Mouse (Mus musculus) erythroblast, embryonic 14.5 days (primary cell): ENCODE measurements around the gene Slc9b2. TPM values are rescaled to one million over a fixed set of nuclear protein-coding genes. Genes with fewer than 3 reads are reported as not detected.

Source experiments
- H3K27me3 ChIP-seq: 2 replicates; pipeline ENCODE4 v1.6.1; 2012; ENCODE audit warnings: inconsistent platforms; ENCODE audit not compliant: control insufficient read depth
- H3K36me3 ChIP-seq: 2 replicates; pipeline ENCODE4 v1.6.1; 2012; ENCODE audit warnings: mild to moderate bottlenecking, inconsistent platforms; ENCODE audit not compliant: control insufficient read depth
- H3K4me1 ChIP-seq: 2 replicates; pipeline ENCODE4 v1.6.1; 2012; ENCODE audit warnings: inconsistent platforms; ENCODE audit not compliant: control insufficient read depth
- H3K4me3 ChIP-seq: replicated peaks from 2 replicates; pipeline ENCODE3; 2012; ENCODE audit warnings: moderate library complexity, mild to moderate bottlenecking, inconsistent platforms
- H3K9me3 ChIP-seq: 2 replicates; pipeline ENCODE4 v1.6.1; 2012; ENCODE audit warnings: low read length, inconsistent platforms, mixed read lengths; ENCODE audit not compliant: control insufficient read depth
- GATA1 ChIP-seq: IDR thresholded peaks from 2 replicates; pipeline ENCODE4 v1.6.1; 2012; ENCODE audit warnings: low read length, inconsistent platforms, mixed read lengths
- TAL1 ChIP-seq: IDR thresholded peaks from 3 replicates; pipeline ENCODE4 v1.6.1; 2012; ENCODE audit warnings: low read length, inconsistent platforms, mixed read lengths
- polyA plus RNA-seq: library from polyadenylated mRNA; stranded (reverse); fragments of >175 nt; gene quantifications from 2 replicates; pipeline ENCODE4 v1.2.3, GENCODE M21; 2012

Slc9b2 gene
- polyA plus RNA-seq, 1 experiment, result not detected

DNA sequence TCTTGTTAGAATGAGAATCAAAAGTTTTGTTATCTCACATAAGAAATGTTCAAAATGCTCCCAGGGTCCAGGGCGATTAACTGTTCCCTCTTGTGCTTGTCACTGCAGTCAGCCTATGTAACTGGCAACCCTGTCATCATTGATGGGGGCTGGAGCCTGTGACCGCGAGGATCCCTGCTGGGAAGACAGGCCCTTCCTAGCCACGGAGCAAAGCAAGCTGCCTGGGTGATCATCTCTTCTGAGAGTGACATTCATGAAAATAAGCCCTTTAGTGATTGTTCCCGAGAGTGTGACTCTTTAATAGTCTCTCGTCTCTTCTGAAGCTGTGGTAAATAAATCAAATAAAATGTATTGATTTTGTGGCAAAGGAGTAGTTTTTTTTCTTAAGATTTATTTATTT lies 3.4 kb upstream of the Slc9b2 start:
- H3K4me3 ChIP-seq, result no peak overlapping the region
- no peak for TF ChIP-seq TAL1
- no peak for TF ChIP-seq GATA1
- H3K27me3 ChIP-seq, result peaks cover 19% of the 10 kb centered on the region

DNA sequence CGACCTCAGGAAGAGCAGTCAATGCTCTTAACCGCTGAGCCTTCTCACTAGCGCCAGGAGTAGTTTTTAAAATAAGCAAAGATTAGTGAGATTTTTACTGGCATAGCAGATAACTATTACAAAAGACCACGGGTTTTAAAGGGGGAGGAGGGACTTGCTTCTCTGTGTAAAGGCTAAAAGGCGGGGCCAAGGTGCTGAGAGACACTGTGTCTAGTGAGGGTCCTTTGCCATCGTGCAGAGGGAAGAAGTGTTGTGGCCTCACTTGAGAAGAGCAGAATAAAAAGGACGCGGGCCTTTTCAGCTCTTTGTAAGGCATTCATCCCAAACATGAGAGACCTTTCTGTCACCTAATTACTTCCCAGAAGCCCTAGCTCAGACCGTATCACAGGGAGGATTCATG lies 2.9 kb upstream of the Slc9b2 start:
- no peaks in the 10 kb centered on the region for H3K9me3 ChIP-seq
- peaks cover 19% of the 10 kb centered on the region for H3K27me3 ChIP-seq
- H3K4me1 ChIP-seq, result peaks cover 5% of the 10 kb centered on the region
- no peak for TF ChIP-seq TAL1
- no peak for TF ChIP-seq GATA1
- no peak overlapping the region for H3K4me3 ChIP-seq
- H3K36me3 ChIP-seq, result no peaks in the 10 kb centered on the region

More for the DNA sequence above, 3.4 kb upstream of the Slc9b2 start:
- Histone ChIP-seq H3K36me3 (no peaks in the 10 kb centered on the region), H3K4me1 (peaks cover 5% of the 10 kb centered on the region), H3K9me3 (no peaks in the 10 kb centered on the region)

DNA sequence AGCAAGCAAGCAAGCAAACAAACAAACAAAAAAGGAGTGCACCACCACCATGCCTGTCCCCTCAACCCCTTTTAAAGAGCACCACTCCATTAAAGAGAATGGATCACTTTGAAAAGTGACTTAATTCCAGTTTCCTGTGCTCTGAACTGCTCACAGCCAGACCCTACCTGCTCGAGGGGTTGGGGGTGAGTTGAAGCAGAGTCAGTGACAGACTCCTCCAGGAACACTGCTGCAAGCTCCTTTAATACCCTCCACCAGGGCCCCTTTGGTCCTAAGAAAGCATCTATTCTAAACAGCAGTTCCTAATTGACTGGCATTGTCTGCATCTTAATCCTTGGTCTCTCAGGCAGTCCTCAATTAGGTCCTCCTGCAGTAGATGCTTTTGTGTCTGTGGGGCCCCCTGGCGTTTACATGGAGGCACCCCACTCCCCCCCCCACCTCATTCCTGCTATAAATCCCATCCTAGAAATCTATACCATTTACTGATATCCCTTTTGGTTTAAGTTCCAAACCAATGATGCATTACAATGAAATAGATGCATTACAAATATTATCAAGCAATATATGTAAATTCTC lies 5.5 kb downstream of the Slc9b2 start:
- no peaks in the 10 kb centered on the region for H3K4me1 ChIP-seq
- H3K4me3 ChIP-seq, result no peak overlapping the region
- TF ChIP-seq GATA1 (no peak), TAL1 (no peak)
- no peaks in the 10 kb centered on the region for H3K36me3 ChIP-seq
- no peaks in the 10 kb centered on the region for H3K9me3 ChIP-seq
- H3K27me3 ChIP-seq, result peaks cover 5% of the 10 kb centered on the region

DNA sequence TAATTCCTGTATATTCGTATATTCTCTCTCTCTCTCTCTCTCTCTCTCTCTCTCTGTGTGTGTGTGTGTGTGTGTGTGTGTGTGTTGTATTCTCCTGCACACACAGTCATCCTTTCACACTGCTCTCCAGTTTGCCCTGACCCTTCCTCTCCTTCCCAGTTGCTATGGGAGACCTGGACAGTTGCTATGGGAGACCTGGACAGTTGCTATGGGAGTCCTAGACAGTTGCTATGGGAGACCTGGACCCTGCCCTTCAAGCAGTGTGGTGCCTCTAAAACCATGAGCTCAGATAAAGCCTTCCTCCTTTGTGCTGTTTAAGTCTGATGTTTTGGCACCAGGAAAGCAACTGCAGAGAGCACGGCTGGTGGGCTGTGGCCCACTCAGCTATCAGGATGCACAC lies 6.2 kb downstream of the Slc9b2 start:
- H3K36me3 ChIP-seq, result no peaks in the 10 kb centered on the region
- H3K4me1 ChIP-seq, result no peaks in the 10 kb centered on the region
- H3K27me3 ChIP-seq, result no peaks in the 10 kb centered on the region
- TF ChIP-seq GATA1 (no peak), TAL1 (no peak)
- no peak overlapping the region for H3K4me3 ChIP-seq
- no peaks in the 10 kb centered on the region for H3K9me3 ChIP-seq

- Histone ChIP-seq H3K4me3 (no peak overlapping the region), H3K4me1 (no peaks in the 10 kb centered on the region), H3K9me3 (no peaks in the 10 kb centered on the region), H3K27me3 (no peaks in the 10 kb centered on the region), H3K36me3 (no peaks in the 10 kb centered on the region)
- TF ChIP-seq GATA1, result no peak
- TF ChIP-seq TAL1, result no peak
Observed at GRCm38 (mm10) chr3:135314811-135315210, 7.3 kb downstream of the Slc9b2 start.

GRCm38 (mm10) chr3:135315720-135316425 lies 8.4 kb downstream of the Slc9b2 start:
- Histone ChIP-seq H3K9me3 (no peaks in the 10 kb centered on the region), H3K27me3 (no peaks in the 10 kb centered on the region), H3K4me1 (no peaks in the 10 kb centered on the region), H3K4me3 (no peak overlapping the region), H3K36me3 (no peaks in the 10 kb centered on the region)
- TF ChIP-seq TAL1 (no peak), GATA1 (no peak)

GRCm38 (mm10) chr3:135318331-135318730 lies 10.8 kb downstream of the Slc9b2 start:
- no peaks in the 10 kb centered on the region for H3K36me3 ChIP-seq
- no peak for TF ChIP-seq GATA1
- no peak for TF ChIP-seq TAL1
- H3K4me1 ChIP-seq, result no peaks in the 10 kb centered on the region
- no peak overlapping the region for H3K4me3 ChIP-seq
- H3K27me3 ChIP-seq, result no peaks in the 10 kb centered on the region
- H3K9me3 ChIP-seq, result no peaks in the 10 kb centered on the region

- no peaks in the 10 kb centered on the region for H3K36me3 ChIP-seq
Observed at GRCm38 (mm10) chr3:135324354-135324753, 16.9 kb downstream of the Slc9b2 start.

GRCm38 (mm10) chr3:135327176-135327575 lies 19.7 kb downstream of the Slc9b2 start:
- Histone ChIP-seq H3K4me1 (no peaks in the 10 kb centered on the region), H3K36me3 (no peaks in the 10 kb centered on the region), H3K9me3 (no peaks in the 10 kb centered on the region), H3K27me3 (no peaks in the 10 kb centered on the region), H3K4me3 (no peak overlapping the region)
- TF ChIP-seq GATA1, result no peak
- no peak for TF ChIP-seq TAL1

More at GRCm38 (mm10) chr3:135324354-135324753, 16.9 kb downstream of the Slc9b2 start:
- Histone ChIP-seq H3K27me3 (no peaks in the 10 kb centered on the region), H3K4me3 (no peak overlapping the region), H3K9me3 (no peaks in the 10 kb centered on the region), H3K4me1 (no peaks in the 10 kb centered on the region)
- no peak for TF ChIP-seq TAL1
- TF ChIP-seq GATA1, result no peak
